In genomic region chr19:16868534-16868933, GRCm38 (mm10) we compare ENCODE assay signal across 14 mouse cellular contexts. TPM values are rescaled to one million over a fixed set of nuclear protein-coding genes. Genes with fewer than 3 reads are reported as not detected.
DNase-seq lines count a peak whose midpoint lies in the region; TF ChIP-seq lines count a peak whose summit lies in the region.
"Had no signal": no experiment of that assay in that cellular context is flagged by ENCODE, and none has a peak within 500 bp of the region (broad histone marks: within the 10 kb centered on the region; RNA-seq: fewer than 3 reads in every experiment).

No protein-coding gene starts in this region.

- DNase-seq in cerebellum, postnatal 10 days = peak; percentile 64 to 69
- no peak for DNase-seq in cerebellum, adult 9-11 months
- DNase-seq in left cerebral cortex, postnatal 4 days = peak; percentile 76
- DNase-seq in left cerebral cortex, postnatal 25 days (ENCODE audit: low spot score in 2 of 2) = no peak
- DNase-seq in brain, embryonic 14.5 days (ENCODE audit: low read depth) = peak; percentile 94
- DNase-seq in kidney, postnatal 10 days = peak; percentile 38
- DNase-seq in spleen, postnatal 36 days (ENCODE audit: low spot score in 2 of 2) = no peak
- no peak for DNase-seq in liver
- DNase-seq: gastrocnemius, adult 2 months; liver, postnatal 0 days had no signal

- intact Hi-C loops in left cerebral cortex, postnatal 4 days (cut with DNase I) = no loop called here
- intact Hi-C loops in left cerebral cortex, postnatal 25 days (cut with DNase I) = no loop called here

- no peak for TF ChIP-seq CTCF in brain, embryonic 14.5 days (IDR thresholded peaks at IDR 0.05; ENCODE audit: borderline replicate concordance, extremely low read depth, insufficient read depth, insufficient read length)

- no peak for TF ChIP-seq POLR2A in brain, embryonic 14.5 days (IDR thresholded peaks at IDR 0.05; ENCODE audit: borderline replicate concordance, extremely low read depth, insufficient read depth, insufficient read length, poor library complexity, severe bottlenecking)

RNA-seq across cellular contexts. Expression of gene Foxb2, which starts 5.1 kb away (rescaled TPM):
- not detected for total RNA-seq in left cerebral cortex, postnatal 4 days (2021)
- total RNA-seq in left cerebral cortex, postnatal 25 days (2021) = not detected
- polyA plus RNA-seq in brain, embryonic 14.5 days (2012; rRNA removed) = 0.54 and 2.1 TPM in 2 replicates
- total RNA-seq: gastrocnemius, adult 2 months; layer of hippocampus, postnatal 25 days had no signal
- polyA plus RNA-seq: activated CD4-positive, CD25-positive, alpha-beta regulatory T cell, adult 4 months; liver, postnatal 0 days; neural tube, embryonic 11.5 days; stomach, embryonic 14.5 days had no signal

Comparison
In these comparisons a context has a peak if more than half of its experiments do, and no peak if none do; other contexts are left out.
1. DNase-seq: peak in cerebellum, postnatal 10 days (2 of 2), left cerebral cortex, postnatal 4 days (single experiment), brain, embryonic 14.5 days (single experiment) and kidney, postnatal 10 days (single experiment); none in cerebellum, adult 9-11 months (single experiment), left cerebral cortex, postnatal 25 days (0 of 2), spleen, postnatal 36 days (0 of 2) and liver (single experiment).